Mouse (Mus musculus) lung, embryonic 16.5 days (tissue): ENCODE results near the gene Tmem138. TPM values are rescaled to one million over a fixed set of nuclear protein-coding genes. Genes with fewer than 3 reads are reported as not detected.
"Not testable (repeated sequence)": the region's sequence is repeated elsewhere in the genome, so short reads cannot be mapped to it uniquely, and the experiment has no call there.

Experiments used
- ATAC-seq: fragments of 200-750 bp; cut with Nextera tagmentation; 2 replicates; pipeline ENCODE4 v1.8.0; 2017; ENCODE audit warnings: low read depth, mild to moderate bottlenecking, moderate library complexity
- H3K27ac ChIP-seq: fragments of 300-500 bp; sonication (generic); 2 replicates; pipeline ENCODE4 v1.5.1; 2014; ENCODE audit warnings: mild to moderate bottlenecking, control low read depth, low read length
- H3K27me3 ChIP-seq: fragments of 300-500 bp; sonication (generic); 2 replicates; pipeline ENCODE4 v1.6.1; 2014; ENCODE audit warnings: low read depth, low read length, mixed read lengths; ENCODE audit not compliant: control insufficient read depth, insufficient read depth
- H3K36me3 ChIP-seq: fragments of 300-500 bp; sonication (generic); 2 replicates; pipeline ENCODE4 v1.6.1; 2014; ENCODE audit warnings: low read length; ENCODE audit not compliant: control insufficient read depth, insufficient read depth
- H3K4me1 ChIP-seq: fragments of 300-500 bp; sonication (generic); replicated peaks from 2 replicates; pipeline ENCODE4 v1.6.1; 2014; ENCODE audit warnings: low read length, mixed read lengths; ENCODE audit not compliant: control insufficient read depth, insufficient read depth
- H3K4me2 ChIP-seq: fragments of 300-500 bp; sonication (generic); 2 replicates; pipeline ENCODE4 v1.6.1; 2014; ENCODE audit warnings: low read depth, low read length, control low read depth
- H3K4me3 ChIP-seq: fragments of 300-500 bp; sonication (generic); 2 replicates; pipeline ENCODE4 v1.5.1; 2014; ENCODE audit warnings: mild to moderate bottlenecking, low read length, control low read depth
- H3K9ac ChIP-seq: fragments of 300-500 bp; sonication (generic); 2 replicates; pipeline ENCODE4 v1.6.1; 2014; ENCODE audit warnings: low read length, control low read depth
- H3K9me3 ChIP-seq: fragments of 300-500 bp; sonication (generic); 2 replicates; pipeline ENCODE4 v1.6.1; 2016; ENCODE audit warnings: low read length; ENCODE audit not compliant: control insufficient read depth
- WGBS: fragments of 180-500 bp; shearing (Covaris S2); extraction: QIAGEN DNeasy Blood & Tissue Kit; methylation state at CpG from one replicate; pipeline ENCODE4 v1.1.7; 2014; 5-methylcytosine and 5-hydroxymethylcytosine counted together
- polyA plus RNA-seq: library from polyadenylated mRNA; unstranded; fragments of >200 nt; fragmentation: Nextera tagmentation; extraction: Ambion mirVana; gene quantifications from 2 replicates; pipeline ENCODE4 v1.2.1, GENCODE M21; 2015

Tmem138 gene
- polyA plus RNA-seq, 1 experiment from 2014 or later = 47.1 TPM

- H3K27me3 ChIP-seq = no peaks in the 10 kb centered on the region
- peaks cover 14% of the 10 kb centered on the region for H3K4me1 ChIP-seq
- H3K9me3 ChIP-seq = no peaks in the 10 kb centered on the region
- no peak for ATAC-seq
- no peak overlapping the region for H3K4me2 ChIP-seq
- H3K4me3 ChIP-seq = no peak overlapping the region
- WGBS = 79% methylated on average over 3 of the region's 3 CpGs
- peaks cover 2% of the 10 kb centered on the region; the same call in 1 of the 2 replicates for H3K36me3 ChIP-seq
- no peak overlapping the region for H3K27ac ChIP-seq
- H3K9ac ChIP-seq = no peak overlapping the region
Observed at GRCm38 (mm10) chr19:10580761-10581160, 3.6 kb upstream of the Tmem138 start.

- 71% methylated on average over 3 of the region's 3 CpGs for WGBS
Observed at GRCm38 (mm10) chr19:10580102-10580501, 2.9 kb upstream of the Tmem138 start.

GRCm38 (mm10) chr19:10569627-10570026 is 7.5 kb downstream of the Tmem138 start:
- Histone ChIP-seq H3K27ac (no peak overlapping the region), H3K27me3 (no peaks in the 10 kb centered on the region)
- 93% methylated on average over 6 of the region's 6 CpGs for WGBS

More at GRCm38 (mm10) chr19:10580102-10580501, 2.9 kb upstream of the Tmem138 start:
- Histone ChIP-seq H3K27ac (no peak overlapping the region), H3K27me3 (no peaks in the 10 kb centered on the region), H3K9ac (no peak overlapping the region), H3K4me2 (no peak overlapping the region), H3K4me1 (peaks cover 14% of the 10 kb centered on the region), H3K9me3 (no peaks in the 10 kb centered on the region), H3K4me3 (no peak overlapping the region), H3K36me3 (peaks cover 3% of the 10 kb centered on the region; the same call in 1 of the 2 replicates)
- no peak for ATAC-seq

GRCm38 (mm10) chr19:10565217-10565616 is 11.9 kb downstream of the Tmem138 start:
- no peaks in the 10 kb centered on the region; the same call in 1 of the 2 replicates for H3K4me1 ChIP-seq
- 50% methylated on average over 4 of the region's 4 CpGs for WGBS
- no peaks in the 10 kb centered on the region for H3K27me3 ChIP-seq
- H3K9me3 ChIP-seq = no peaks in the 10 kb centered on the region
- no peak for ATAC-seq
- no peak overlapping the region for H3K4me3 ChIP-seq
- no peaks in the 10 kb centered on the region for H3K36me3 ChIP-seq
- no peak overlapping the region for H3K27ac ChIP-seq
- H3K9ac ChIP-seq = no peak overlapping the region
- H3K4me2 ChIP-seq = no peak overlapping the region

More at GRCm38 (mm10) chr19:10569627-10570026, 7.5 kb downstream of the Tmem138 start:
- H3K4me3 ChIP-seq = no peak overlapping the region
- H3K4me2 ChIP-seq = no peak overlapping the region
- no peak overlapping the region for H3K9ac ChIP-seq
- H3K36me3 ChIP-seq = peaks cover 20% of the 10 kb centered on the region
- no peaks in the 10 kb centered on the region for H3K4me1 ChIP-seq
- ATAC-seq = no peak
- no peaks in the 10 kb centered on the region for H3K9me3 ChIP-seq

GRCm38 (mm10) chr19:10564278-10564677 is 12.9 kb downstream of the Tmem138 start:
- H3K9me3 ChIP-seq = no peaks in the 10 kb centered on the region
- 75% methylated on average over 6 of the region's 6 CpGs for WGBS
- no peak overlapping the region for H3K4me2 ChIP-seq
- no peak overlapping the region for H3K4me3 ChIP-seq
- H3K9ac ChIP-seq = no peak overlapping the region
- H3K27ac ChIP-seq = no peak overlapping the region
- H3K27me3 ChIP-seq = no peaks in the 10 kb centered on the region
- ATAC-seq = no peak
- no peaks in the 10 kb centered on the region for H3K36me3 ChIP-seq
- H3K4me1 ChIP-seq = no peaks in the 10 kb centered on the region; the same call in 1 of the 2 replicates

- H3K27me3 ChIP-seq = no peaks in the 10 kb centered on the region
- H3K4me1 ChIP-seq = no peaks in the 10 kb centered on the region; the same call in 1 of the 2 replicates
- 63% methylated on average over 5 of the region's 5 CpGs for WGBS
- H3K36me3 ChIP-seq = no peaks in the 10 kb centered on the region
- H3K9me3 ChIP-seq = no peaks in the 10 kb centered on the region
- H3K9ac ChIP-seq = no peak overlapping the region
- H3K27ac ChIP-seq = peak overlapping the region; percentile 78
- no peak overlapping the region for H3K4me2 ChIP-seq
- H3K4me3 ChIP-seq = no peak overlapping the region
- no peak for ATAC-seq
Observed at GRCm38 (mm10) chr19:10562351-10562750, 14.8 kb downstream of the Tmem138 start.

GRCm38 (mm10) chr19:10561558-10562314 is 15.4 kb downstream of the Tmem138 start:
- no peaks in the 10 kb centered on the region; the same call in 1 of the 2 replicates for H3K4me1 ChIP-seq
- WGBS = 45% methylated on average over 6 of the region's 6 CpGs
- peak overlapping the region; percentile 78 for H3K27ac ChIP-seq
- no peak overlapping the region for H3K4me2 ChIP-seq
- H3K9ac ChIP-seq = 0 out of 2 replicates have a peak overlapping the region, but pooled peaks have one; percentile 44
- H3K27me3 ChIP-seq = no peaks in the 10 kb centered on the region
- H3K4me3 ChIP-seq = no peak overlapping the region
- H3K9me3 ChIP-seq = no peaks in the 10 kb centered on the region
- peak; percentile 86 for ATAC-seq
- H3K36me3 ChIP-seq = no peaks in the 10 kb centered on the region

GRCm38 (mm10) chr19:10560108-10560507 is 17.1 kb downstream of the Tmem138 start:
- Histone ChIP-seq H3K4me3 (no peak overlapping the region), H3K9me3 (no peaks in the 10 kb centered on the region), H3K9ac (no peak overlapping the region), H3K27me3 (no peaks in the 10 kb centered on the region), H3K4me2 (no peak overlapping the region), H3K36me3 (no peaks in the 10 kb centered on the region), H3K27ac (no peak overlapping the region), H3K4me1 (peaks cover 1% of the 10 kb centered on the region)
- WGBS = 36% methylated on average over 5 of the region's 5 CpGs
- ATAC-seq = no peak

- H3K4me3 ChIP-seq, H3K27ac ChIP-seq, H3K4me1 ChIP-seq, H3K9me3 ChIP-seq, H3K4me2 ChIP-seq, H3K27me3 ChIP-seq, ATAC-seq, H3K9ac ChIP-seq, H3K36me3 ChIP-seq: not testable (repeated sequence)
- WGBS = 70% methylated on average over 4 of the region's 4 CpGs
Observed at GRCm38 (mm10) chr19:10557837-10558375, 19.3 kb downstream of the Tmem138 start.
